Mouse (Mus musculus) spleen, postnatal 14 days (tissue): Measurements from ENCODE around the gene Pif1.

Experiments
- DNase-seq, 2 experiments: peaks; one replicate each; pipeline ENCODE4 v3.0.0; 2021 to 2022; ENCODE audit warnings: low spot score in 2 of 2

Gene Pif1

GRCm38 (mm10) chr9:65592721-65593120 is 5.8 kb downstream of the Pif1 start:
- no peak for DNase-seq

- DNase-seq, result no peak
Observed at GRCm38 (mm10) chr9:65593596-65593995, 6.6 kb downstream of the Pif1 start.

GRCm38 (mm10) chr9:65598765-65599249 is 11.8 kb downstream of the Pif1 start:
- DNase-seq, result no peak

DNA sequence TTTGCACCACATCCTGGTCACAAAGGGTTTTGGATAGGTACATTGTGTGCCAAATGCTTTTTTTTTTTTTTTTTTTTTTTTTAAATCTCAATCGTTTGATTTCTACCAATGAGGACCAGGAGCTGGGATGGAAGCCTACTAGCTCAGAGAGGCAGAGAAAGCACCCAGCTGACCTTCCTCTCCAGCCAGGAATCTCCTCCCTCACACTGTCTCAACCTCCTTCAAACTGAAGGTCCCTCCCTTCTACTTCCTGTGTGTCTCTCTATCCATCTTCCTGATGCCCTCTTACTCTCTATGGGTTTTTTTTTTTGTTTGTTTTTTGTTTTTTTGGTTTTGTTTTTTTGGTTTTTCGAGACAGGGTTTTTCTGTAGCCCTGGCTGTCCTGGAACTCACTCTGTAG is 14.0 kb downstream of the Pif1 start:
- no peak for DNase-seq

DNA sequence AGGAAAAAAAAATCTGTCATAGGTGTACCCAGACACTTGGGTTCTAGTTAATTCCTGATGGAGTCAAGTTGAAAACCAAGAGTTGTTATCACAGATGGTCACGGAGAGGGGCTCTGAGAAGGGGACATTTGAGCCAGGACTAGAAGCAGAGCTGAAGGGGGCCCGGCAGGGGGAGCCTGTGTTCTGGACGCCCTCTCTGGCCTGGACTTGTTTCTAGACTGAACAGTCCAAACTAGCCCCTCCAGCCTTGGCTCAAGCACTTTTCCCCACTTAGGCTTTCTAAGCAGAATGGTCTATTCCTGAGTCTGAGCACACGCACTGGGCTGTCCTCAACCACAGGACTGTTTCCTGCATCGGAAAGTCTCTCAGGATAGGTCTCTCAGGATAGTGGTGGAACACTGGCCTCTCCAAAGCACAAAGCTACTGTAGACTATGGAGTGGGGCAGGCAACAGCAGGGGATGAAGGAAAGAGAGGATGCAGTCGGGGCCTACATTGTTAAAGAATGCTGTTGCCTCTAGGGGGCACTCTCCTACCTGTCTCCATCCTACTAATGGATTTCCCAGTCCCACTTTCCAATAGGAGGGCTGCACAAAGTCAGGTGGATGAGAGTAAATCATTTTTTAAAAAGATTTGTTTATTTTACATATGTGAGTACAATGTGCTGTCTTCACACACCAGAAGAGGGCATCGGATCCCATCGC is 16.6 kb downstream of the Pif1 start:
- no peak for DNase-seq

DNA sequence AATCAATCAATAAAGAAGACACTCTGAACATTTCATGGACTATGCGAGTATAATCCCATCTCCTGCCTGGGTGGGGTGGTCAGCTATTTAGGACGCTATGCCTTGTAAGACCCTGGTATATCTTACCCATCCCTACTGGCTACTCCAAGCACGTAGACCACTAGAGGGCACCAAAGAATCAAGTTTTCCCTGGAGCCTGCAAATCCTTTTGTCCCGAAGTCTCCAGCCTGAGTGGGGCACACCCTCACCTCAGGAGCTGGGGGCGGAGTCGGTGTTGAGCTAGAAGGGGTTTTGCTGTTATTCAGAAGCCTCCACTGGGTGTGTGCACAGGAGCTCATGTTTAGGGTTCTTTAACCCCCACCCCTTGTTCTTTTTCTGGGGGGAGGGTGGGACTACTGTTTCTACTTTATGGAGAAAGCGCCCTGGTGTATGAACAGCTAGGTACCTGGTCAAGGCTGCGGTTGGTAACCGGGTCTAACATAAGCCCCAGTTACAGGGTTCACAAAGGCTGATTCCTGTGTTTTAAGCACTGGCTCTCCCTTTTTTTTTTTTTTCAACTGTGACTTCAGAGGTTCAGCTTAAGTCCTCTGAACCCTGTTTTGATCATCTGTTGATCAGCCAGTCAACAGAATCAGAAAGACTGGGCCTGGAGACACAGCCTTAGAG is 18.6 kb downstream of the Pif1 start:
- DNase-seq, result no peak

GRCm38 (mm10) chr9:65606321-65607109 is 19.6 kb downstream of the Pif1 start:
- DNase-seq, result no peak

DNA sequence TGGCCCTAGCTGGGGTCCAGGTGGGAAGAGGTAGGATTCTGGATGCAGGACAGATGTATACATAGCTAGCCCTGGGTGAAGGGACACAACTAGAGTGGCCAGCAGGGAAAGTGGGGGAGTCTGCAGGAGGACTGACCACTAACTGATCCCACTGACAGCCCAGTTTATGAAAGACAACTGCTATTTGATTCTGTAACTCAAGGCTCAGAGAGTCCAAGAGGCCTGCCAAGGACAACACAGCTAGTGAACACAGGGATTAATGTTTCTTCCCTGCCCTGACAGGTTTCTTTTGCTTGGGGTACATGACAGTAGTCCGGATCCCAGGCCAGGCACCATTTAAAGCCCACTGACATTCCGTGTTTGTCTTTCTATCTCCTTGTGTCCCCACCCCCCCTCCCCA is 20.2 kb downstream of the Pif1 start:
- DNase-seq, result no peak

GRCm38 (mm10) chr9:65611969-65612486 is 25.1 kb downstream of the Pif1 start:
- no peak for DNase-seq

- DNase-seq, result no peak
Observed at GRCm38 (mm10) chr9:65613098-65613497, 26.1 kb downstream of the Pif1 start.

DNA sequence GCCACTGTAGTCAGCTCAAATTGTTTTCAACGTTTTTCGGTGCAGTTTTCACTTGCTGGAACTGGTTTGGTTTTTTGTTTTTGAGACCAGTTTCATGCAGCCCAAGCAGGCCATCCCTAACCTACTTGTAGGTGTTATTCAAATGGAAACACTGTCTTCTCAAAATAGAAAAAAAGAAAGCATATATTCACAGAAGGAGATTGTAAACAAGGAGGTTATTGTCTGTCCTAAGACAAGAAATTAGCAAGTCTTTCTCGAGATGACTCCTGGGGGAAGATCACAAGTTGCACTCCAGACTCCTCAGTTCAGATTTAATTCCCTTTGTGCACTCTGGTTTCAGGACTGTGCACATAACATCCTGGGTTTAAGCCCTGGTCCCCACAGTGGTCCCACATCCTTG is 32.4 kb downstream of the Pif1 start:
- DNase-seq, result no peak

- DNase-seq, result no peak
Observed at GRCm38 (mm10) chr9:65621196-65621595, 34.2 kb downstream of the Pif1 start.

- no peak for DNase-seq
Observed at GRCm38 (mm10) chr9:65621666-65622065, 34.7 kb downstream of the Pif1 start.

- no peak for DNase-seq
Observed at GRCm38 (mm10) chr9:65622826-65623225, 35.9 kb downstream of the Pif1 start.

DNA sequence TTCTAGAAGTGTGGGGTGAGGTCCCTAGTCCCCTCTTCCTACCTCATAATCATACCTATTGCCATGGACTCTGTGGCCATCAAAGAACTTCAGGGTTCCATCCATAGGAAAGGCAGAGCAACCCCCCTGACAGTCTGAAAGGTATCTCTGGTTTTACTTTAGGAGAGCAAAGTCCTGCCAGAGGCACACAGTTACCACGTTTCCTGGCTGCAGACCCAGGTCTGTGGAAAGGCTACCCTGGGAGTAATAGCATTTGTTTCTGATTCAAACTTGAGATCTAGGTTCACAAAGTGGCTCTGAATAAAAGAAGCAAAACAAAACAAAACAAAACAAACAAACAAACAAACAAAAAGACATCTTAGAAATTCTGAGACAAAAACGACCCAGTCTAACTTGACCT is 37.3 kb downstream of the Pif1 start:
- no peak for DNase-seq

GRCm38 (mm10) chr9:65629025-65629766 is 42.2 kb downstream of the Pif1 start, which contains the start of gene Rbpms2:
Rbpms2 (plus strand) TSS chr9:65629648.
- DNase-seq, result no peak

DNA sequence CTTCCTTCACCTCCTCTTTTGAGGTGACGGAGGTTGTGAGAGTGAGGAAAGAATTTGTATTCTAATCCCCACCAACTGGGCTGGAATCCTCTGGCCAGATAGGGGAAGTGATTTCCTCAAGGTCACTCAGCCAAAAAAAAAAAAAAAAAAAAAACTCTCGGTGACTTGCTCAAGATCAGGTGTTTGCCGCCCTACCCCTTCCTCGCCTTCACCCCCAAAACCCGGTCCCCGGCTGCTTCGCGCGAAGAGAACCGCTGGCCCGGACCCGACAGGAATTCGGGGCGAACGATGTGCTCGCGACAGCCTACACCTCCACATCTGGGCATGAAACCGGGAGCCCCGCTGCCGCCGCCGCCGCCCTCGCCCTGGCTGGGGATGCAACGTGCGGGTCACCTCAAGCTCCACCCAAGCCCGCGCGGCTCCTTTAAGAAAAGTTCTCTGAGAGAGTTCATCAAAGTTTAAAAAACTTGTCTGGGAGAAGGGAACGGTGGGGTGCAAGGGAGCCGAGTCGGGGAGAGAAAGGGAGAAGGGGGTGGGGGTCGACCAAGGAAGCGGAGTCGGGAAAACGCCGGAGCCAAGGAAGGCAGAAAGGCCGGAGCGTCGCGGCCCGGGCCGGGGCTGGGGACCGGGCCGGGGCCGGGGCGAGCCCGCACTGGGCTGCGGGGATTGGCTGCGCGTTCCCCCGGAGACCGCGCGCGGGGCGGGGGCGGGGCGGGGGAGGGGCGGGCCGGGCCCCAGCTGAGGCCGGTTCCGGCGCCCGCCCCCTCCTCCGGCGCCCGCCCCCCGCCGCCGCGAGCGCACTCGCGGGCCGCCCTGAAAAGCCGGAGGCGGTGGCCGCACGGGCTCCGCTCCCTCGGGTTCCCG is 43.0 kb downstream of the Pif1 start:
- DNase-seq, result peak in 1 of 2 experiments; percentile 6

- no peak for DNase-seq
Observed at GRCm38 (mm10) chr9:65630631-65631353, 43.8 kb downstream of the Pif1 start.

DNA sequence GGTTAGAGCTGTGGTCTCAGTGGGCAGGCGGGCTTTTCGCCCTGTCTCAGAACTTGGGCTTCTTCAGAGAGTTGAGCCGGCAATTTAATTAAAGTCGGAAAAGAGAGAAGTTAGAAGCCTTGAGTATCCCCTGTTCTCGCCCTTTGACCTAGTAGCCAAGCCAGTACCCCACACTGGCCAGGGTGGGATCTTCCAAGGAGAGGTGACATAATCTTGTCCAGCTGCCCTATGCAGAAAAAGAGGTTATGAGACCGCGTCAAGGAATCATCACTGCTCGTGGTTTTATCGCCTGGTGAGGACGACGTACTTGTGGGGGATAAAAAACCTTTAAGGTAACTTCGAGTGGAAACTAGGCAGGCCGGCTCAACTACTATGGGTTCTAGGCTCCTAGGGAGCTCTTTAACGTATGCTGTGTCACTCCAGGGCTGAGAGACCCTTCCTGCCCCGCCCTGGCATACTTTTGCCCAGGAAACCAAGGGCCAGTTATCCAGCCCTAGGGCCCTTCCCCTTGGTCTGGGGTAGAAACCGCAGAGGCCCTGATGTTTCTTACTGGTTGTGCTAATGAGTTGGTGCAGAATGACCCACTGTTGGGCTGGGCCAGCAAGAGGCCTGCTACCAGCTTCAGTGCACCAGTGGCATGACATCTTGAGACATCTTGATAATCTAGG is 44.5 kb downstream of the Pif1 start:
- no peak for DNase-seq
